Mouse (Mus musculus) heart, postnatal 14 days (tissue): ENCODE results near the gene Olfr524. TPM values are rescaled to one million over a fixed set of nuclear protein-coding genes. Genes with fewer than 3 reads are reported as not detected.
A peak's percentile ranks its signal among the peaks of the same experiment; 100 is the strongest.

Experiments used
- DNase-seq, 2 experiments: peaks; one replicate each; pipeline ENCODE4 v3.0.0; 2021 to 2022
- intact Hi-C: fragments of 180-260 bp; cut with DNase I; formaldehyde crosslinking; loops from one replicate; pipeline ENCODE4 v1.15.1; 2025
- long read RNA-seq, 2 experiments: library from polyadenylated mRNA; stranded (forward); transcript quantifications; one replicate each; pipeline ENCODE4 v2.0.0; 2021
- total RNA-seq, 2 experiments: library from RNA; stranded (reverse); gene quantifications; 2 replicates each; pipeline ENCODE4 v1.2.3; 2021

Olfr524 gene
- not detected for total RNA-seq
- long read RNA-seq, experiment 1 = 0 reads
- long read RNA-seq, experiment 2 = 0 reads

DNA sequence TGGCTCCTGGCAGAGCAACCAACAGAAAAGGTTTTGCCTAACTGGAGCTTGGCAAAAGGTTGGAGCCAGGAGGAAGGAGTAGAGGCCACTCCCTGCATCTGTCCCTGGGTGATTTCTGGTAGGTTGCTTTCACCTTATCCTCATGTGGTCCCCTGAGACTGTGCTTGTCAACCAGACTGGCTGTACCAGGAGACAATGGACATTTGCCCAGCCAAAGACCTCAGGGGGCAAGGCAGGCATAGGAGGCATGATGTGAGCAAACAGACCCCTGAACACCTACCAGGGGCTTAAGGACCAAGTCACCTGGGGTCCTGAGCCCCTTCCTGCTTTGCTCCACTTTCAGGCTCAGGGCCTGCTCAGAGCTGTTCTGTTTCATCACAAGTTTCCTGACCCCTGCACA, at the start of gene Olfr524:
Olfr524 (minus strand) TSS at position 101 of the 400 bp plus-strand sequence.
- intact Hi-C loops = no loop called here
- DNase-seq = no peak

DNA sequence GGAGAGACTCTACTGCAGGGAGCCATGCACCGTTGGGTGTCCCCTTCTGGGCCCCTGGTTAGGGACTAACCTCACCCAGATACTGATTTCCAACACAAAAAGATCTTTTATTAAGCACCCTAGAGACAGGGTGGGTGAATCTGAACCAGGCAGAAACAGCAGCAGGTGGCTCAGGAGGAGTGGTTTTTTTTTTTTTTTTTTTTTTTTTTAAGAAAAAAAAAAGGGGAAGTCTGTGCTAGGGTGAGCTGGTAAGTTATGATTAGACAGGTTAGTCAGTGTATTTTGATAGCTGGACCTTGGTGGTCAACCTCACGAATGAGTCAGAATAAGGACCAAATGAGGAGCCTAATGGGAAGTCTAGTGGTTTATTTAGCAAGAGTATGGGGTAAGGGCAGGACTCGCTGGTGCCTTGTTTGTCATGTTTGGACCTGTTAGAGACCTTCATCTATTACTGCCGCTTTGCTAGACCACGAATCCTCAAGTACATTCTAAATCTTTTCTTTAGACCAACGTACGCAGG, 48.1 kb upstream of the Olfr524 start:
- intact Hi-C loops = no loop called here
- no peak for DNase-seq

DNA sequence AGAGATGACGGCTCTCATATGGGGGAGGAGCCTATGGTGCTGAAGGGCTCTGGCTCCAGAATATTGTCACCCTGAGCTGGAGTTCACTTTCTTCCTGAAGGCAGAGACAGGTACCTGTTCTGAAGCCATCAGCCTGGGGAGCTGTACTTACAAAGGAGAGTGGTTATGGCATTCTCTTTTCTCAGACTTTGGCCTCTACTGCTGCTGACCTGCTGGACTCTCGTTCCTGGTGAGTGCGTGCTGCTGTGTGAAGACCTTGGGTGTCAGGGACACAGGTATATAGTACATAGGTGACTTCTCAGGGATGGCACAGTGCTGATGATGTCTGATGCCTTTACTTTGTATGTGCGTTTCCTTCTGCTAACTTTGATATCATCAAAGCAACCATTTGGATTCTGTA, 41.5 kb upstream of the Olfr524 start, which contains the start of gene 5830411N06Rik:
5830411N06Rik (plus strand) TSS at position 69 of the 400 bp plus-strand sequence.
- intact Hi-C loops = no loop called here
- DNase-seq = no peak

DNA sequence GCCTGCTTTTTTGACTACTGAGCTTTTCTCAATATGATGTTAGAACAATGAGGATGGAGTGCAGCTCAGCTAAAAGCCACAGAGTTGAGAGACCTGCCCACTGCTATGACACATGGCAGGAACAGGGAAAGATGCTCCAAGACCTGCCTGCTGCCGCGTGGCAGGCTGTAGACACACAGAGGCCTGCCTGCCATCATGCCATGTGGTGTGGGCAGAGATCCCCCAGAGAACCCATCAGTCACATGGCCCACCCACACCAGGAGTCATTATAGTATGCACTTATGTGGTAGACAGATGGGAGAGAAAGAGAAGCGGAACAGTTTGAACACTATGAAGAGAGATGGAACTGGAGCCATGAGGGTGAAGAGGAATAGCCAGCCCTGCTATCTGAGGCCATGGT, 27.9 kb upstream of the Olfr524 start:
- intact Hi-C loops = no loop called here

DNA sequence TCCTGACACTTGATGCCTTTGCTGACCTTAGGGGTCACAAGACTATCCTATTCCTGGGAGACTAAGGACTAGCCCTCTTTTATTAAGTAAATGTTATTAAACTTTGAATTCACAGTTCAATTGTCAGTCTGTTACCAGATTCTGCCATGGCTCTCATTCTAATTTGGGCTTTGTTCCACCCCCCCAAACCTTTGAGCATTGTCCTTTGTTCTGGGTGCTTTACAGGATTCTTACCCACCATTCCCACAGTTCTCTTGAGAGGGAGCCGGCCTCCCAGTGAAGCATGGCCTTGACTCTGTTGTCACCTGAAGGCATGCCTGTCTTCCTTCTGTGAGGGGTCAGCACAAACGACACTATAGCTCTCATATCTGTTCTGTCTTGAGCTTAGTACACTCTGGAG, 25.3 kb upstream of the Olfr524 start:
- no peak for DNase-seq
- intact Hi-C loops = no loop called here

More for the DNA sequence above, 27.9 kb upstream of the Olfr524 start:
- no peak for DNase-seq

DNA sequence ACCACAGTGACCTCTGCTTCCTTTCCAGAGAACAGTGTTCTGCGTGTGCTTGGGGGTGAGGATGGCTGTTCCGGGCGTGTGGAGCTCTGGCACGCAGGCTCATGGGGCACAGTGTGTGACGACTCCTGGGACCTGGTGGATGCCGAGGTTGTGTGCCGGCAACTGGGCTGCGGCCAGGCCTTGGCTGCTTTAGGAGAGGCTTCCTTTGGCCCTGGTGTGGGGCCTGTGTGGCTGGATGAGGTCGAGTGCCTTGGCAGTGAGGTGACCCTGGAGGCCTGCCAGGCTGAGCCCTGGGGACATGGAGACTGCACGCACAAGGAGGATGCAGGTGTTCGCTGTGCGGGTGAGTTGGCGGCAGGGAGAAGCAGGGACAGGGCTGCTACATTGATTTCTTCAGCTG, 22.7 kb upstream of the Olfr524 start:
- no peak for DNase-seq
- intact Hi-C loops = no loop called here

DNA sequence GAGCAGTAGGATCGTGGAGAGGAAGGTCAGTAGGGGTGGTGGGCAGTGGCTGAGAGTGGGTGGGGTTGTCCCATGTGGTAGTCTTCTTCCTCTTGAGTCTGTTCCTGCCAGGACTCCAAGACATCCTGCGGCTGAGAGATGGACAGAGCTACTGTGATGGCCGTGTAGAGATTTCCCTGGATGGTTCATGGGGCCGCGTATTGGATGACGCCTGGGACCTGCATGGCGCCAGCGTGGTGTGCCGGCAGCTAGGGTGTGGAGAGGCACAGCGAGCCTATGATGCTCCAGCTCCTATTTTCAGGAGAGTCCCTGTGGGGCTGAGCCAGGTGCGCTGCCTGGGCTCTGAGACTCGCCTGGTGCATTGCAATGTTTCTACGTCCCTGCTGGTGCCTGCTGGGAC, 18.4 kb upstream of the Olfr524 start:
- intact Hi-C loops = no loop called here

DNA sequence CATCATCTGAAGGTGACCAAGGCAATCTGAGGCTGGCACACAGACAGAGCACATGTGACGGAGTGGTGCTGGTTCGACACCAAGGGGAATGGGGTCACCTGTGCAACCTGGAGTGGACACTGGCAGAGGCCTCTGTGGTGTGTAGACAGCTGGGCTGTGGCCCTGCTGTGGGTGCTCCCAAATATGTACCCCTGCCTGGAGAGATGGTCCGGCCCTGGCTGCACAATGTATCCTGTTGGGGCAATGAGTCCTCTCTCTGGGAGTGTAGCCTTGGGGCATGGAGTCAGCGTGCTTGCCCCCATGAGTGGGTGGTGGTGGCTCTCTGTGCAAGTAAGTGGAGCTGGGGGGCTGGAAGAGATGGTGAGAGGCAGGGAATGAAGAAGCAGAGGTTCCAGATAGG, 14.6 kb upstream of the Olfr524 start:
- intact Hi-C loops = no loop called here
- DNase-seq = no peak

More for the DNA sequence above, 18.4 kb upstream of the Olfr524 start:
- DNase-seq = no peak

DNA sequence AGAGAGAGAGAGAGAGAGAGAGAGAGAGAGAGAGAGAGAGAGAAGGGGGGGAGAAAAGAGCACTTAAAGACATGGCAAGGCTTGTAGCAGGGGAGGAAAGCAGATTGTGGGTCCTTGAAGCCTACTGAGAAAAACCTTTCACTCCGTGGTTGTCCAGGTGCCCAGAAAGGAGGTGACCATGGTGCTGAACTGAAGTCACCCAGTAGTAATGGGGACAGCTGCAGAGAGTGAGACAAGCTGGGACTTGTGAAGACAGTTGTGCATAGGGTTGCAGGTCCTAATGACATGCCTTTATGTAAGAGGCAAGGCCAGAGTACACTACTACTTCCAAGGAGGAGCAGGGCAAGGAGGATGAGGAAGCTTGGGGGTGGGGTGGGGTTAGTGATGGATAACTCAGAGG, 13.5 kb upstream of the Olfr524 start:
- DNase-seq = peak in 1 of 2 experiments; percentile 23
- intact Hi-C loops = no loop called here

DNA sequence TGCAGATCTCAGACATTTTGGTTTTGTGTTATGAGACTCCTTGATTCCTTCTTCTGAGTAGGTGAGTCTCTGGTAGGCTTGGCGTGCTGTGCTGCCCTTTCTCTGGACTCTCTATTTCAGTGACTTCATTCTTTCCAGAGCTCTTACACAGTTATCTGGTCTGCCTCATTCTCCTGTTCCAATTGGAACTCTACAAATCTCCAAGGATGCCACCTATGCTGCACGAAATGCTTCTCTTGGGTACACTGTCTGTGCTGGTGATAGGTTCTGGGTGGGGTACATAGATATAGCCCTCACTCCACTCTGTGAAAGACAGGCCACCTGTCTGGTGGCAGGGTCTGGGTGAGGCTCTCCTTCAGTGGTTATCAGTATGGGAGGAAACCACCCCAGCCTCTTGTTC, 12.2 kb upstream of the Olfr524 start, which contains the start of gene Cd163l1:
Cd163l1 (plus strand) TSS at position 301 of the 400 bp plus-strand sequence.
- no peak for DNase-seq
- intact Hi-C loops = no loop called here

DNA sequence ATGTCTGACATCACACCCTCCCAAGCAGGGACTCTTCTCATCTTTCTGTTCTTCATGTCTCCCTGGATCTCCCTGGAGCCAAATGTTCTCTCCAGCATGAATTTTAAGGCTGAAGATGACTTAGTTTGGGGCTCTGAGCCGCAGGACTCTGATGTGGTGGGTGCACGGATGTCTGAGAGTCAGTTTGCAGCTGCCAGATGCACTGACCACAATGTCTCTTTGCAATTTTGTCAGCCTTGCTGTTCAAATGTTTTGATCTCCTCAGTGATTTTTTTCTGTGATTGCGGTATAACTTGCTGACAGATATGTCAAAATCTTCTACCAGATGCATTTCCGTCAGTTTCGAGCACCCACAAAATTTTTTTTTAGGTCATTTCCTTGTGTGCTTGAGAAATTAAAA, 8.1 kb upstream of the Olfr524 start:
- intact Hi-C loops = no loop called here
- DNase-seq = no peak

DNA sequence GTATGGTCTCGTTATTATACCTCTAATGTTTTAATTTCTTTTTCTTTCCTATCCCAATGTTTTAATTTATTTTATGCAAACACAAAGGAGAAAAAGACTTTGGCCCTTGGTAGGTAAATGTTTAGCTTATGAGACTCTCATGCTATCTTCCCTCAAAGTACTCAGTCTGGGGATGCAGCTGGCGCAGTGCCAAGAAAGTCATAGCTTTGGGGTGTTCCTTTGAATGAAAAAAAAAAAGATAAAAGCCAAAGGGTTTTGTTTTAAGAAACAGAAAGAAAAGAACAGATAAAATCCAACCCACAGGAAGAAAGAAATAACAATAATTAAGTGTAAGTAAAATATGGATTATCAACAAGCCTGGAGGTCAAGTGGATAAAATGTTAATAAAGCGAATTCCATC, 2.9 kb upstream of the Olfr524 start:
- intact Hi-C loops = no loop called here
- DNase-seq = no peak

DNA sequence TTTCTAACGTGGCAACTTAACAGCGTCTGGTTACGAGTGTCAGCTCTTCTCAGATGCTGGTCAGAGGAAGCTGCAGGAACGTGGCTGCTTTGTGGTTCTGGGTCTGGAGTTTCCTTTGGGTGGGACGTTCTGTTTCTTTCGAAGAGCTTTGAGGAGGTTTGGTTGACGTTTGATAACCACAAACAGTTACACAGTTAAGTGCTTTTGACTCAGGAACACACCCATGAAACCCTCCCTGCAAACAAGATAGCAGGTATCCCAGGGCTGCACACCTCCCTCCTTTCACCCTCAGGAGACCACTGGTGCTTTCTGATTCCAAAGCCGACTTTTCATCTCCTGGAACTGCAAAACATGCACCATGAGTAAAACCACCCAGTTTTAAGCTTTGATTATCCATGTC, 2.4 kb upstream of the Olfr524 start:
- intact Hi-C loops = no loop called here
- no peak for DNase-seq

DNA sequence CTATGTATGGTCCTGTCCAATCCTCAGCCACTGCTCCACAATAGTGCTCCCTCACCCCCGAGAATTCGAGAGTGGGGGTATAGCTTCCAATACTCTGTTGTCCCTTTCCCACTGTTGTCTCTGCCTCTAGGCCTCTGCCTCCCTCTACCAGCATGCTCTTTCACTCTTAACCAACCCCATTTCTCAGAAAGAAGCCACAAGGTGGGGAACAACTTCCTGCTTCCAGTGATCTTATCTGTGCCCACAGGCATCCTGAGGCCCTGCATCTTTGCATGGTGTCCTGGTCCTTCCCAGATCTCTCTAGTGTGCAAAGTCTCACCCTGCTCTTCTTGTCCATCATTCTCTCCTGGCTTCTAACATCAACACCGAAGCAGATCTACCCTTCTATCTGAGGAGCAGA, 1.1 kb upstream of the Olfr524 start:
- intact Hi-C loops = no loop called here
- DNase-seq = no peak

DNA sequence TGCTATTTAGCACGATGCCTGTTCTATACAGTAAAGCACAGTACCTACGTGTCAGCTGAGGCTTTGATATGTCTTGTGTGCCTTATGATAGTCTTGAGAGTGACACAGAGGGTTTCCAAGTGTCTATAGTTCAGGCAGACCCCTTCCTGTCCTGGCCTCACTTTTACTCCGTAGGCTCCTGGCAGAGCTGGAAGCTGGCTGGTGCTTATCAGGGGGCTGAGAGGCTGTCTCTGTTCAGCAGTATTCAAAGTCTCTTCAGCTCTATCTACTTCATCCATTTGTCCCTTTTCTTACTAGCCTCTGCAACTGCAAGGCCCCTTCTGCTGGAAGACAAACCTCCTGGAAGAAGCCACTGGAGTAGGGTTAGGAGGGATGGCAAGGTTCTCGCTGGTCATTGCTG, 4.7 kb downstream of the Olfr524 start:
- DNase-seq = no peak
- intact Hi-C loops = no loop called here

DNA sequence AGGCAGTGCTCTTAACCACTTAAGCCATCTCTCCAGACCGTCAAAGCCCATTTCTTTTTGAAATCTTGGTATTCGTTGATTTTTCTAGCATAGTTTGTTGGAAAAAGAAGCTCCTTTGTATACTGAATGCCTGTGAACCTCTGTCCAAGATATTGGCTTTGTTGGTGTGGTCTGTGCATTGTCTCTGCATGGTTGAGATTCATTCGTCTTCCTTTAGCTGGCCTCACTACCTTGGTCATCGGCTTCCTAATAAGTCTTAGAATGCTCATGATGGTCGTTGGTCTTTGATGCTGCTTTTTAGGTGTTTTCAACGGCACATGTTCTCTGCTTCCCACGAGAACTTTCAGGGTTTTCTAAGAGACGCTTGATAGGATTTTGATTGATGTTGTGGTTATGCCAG, 9.8 kb downstream of the Olfr524 start:
- intact Hi-C loops = no loop called here
- DNase-seq = no peak

DNA sequence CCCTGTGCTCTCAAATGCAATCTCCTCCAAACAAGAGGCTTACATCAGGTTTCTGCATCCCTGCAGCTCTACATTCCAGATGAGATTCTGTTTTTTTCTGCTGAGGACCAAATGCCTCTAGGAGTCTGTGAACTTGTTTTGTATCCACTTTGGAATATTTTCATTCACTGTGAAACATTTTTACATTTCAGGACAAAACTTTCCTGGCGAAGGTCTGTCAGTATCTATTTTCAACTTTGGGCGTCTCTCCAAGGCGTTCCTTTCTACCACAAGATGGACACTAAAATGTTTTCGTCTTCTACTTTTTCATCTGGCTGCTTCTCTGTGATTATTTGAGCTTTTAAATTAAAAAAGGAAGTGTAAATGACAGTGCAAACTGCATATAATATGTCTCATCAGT, 11.7 kb downstream of the Olfr524 start:
- intact Hi-C loops = no loop called here
- no peak for DNase-seq

DNA sequence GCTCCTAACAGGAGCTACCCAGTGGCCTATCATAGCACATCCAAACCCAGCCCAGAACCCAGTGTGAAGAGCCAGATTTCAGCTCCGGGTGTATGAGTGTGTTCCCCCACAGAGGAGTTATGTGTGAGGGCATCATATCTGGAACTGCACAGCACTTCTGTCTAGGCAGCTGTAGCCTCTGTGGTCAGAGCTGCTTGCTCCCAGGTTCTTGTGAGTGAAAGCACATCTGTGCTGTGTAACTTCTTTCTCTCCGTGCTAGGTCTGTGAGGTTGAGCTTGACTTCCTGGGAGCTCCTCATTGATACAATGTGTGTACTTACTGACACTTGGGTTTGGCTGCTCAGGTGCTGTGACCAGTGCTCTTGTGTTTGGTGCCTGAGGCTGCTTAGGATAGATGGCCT, 12.9 kb downstream of the Olfr524 start:
- DNase-seq = no peak
- intact Hi-C loops = no loop called here

DNA sequence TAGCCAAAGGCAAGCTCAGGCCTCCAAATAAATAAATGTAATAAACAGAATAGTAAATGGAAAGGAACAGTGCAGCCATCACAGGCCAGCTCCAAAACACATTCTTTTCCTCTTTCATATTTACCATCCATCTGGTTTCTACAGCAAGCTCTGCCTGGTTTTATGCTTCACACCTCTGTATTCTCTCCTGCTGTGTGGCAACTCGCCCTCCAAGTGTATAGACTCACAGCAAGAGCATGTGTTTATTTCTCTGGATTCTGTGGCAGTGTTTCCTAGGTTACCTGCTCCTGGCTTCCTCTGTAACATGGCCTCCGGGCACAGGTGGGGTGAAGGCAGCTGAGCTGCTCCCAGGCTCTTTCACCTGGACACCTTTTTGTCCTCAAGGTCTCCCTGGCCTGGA, 13.3 kb downstream of the Olfr524 start:
- intact Hi-C loops = no loop called here

DNA sequence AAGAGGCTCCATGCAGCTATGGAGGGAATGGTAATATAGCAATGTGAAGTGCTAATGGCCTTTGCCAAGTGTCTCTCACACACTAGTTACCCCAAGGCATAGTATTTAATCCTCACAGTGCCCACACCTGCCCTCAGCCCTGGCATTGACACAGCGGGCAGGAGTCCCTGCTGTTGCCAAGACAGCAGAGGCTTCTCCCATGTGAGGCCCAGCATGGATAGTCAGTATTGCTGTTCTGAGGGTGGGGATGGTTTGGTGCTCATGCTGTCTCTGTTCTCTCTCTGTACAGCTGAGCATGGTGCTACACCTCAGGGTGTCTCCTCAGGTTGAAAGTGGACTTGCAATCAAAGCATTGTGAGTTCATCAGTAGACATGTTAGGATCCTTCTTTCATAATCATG, 15.3 kb downstream of the Olfr524 start:
- DNase-seq = no peak
- intact Hi-C loops = no loop called here

More for the DNA sequence above, 13.3 kb downstream of the Olfr524 start:
- no peak for DNase-seq

DNA sequence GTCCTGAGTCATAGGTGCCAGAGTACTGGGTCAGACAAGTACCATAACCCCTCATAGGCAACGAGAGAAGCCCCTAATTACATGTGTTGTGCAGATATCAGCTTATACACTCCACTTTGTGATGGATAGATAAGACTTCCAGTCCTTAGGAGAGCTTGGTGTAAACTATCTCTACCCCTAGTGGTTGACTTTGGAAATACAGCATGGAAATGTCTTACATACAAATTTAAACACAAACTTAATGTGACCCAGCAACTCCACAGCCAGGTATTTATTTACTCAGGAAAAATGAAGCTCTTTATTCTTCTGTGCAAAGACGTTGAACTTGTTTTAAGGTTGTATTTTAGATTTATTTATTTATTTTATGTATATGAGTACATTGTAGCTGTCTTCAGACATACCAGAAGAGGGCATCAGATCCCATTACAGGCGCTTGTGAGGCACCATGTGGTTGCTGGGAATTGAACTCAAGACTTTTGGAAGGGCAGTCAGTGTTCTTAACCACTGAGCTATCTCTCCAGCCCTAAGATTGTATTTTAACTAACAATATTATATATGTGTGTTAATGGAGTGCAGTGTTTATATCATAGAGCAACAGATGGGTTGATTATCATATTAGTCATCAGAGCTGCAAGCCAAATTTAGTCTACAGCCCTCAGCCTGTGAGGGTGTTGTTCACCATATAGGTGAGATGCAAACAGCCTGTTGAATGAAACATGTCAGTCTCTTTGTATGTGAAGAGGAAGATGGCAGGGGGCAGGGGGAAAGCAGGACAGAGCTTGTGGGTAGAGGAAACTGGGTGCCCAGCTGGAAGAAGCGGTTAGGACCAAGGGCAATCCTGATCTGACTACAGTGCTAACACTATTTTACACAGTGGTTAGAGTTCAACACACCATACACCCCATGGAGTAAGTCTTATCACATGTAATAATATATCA, 17.1 kb downstream of the Olfr524 start:
- DNase-seq = no peak
- intact Hi-C loops = no loop called here
